Mouse (Mus musculus) embryonic facial prominence, embryonic 15.5 days (tissue): ENCODE measurements around the gene Arl3. TPM values are rescaled to one million over a fixed set of nuclear protein-coding genes. Genes with fewer than 3 reads are reported as not detected.
A peak's percentile ranks its signal among the peaks of the same experiment; 100 is the strongest.
"Not testable (repeated sequence)": the region's sequence is repeated elsewhere in the genome, so short reads cannot be mapped to it uniquely, and the experiment has no call there.

ENCODE experiments used
- ATAC-seq: fragments of 200-750 bp; cut with Nextera tagmentation; 2 replicates; pipeline ENCODE4 v1.8.0; 2017; ENCODE audit warnings: low read depth, moderate TSS enrichment; ENCODE audit not compliant: insufficient number of reproducible peaks, low FRiP score, low TSS enrichment
- H3K27ac ChIP-seq: fragments of 300-500 bp; sonication (generic); replicated peaks from 2 replicates; pipeline ENCODE4 v1.5.1; 2015; ENCODE audit warnings: mild to moderate bottlenecking, inconsistent platforms
- H3K27me3 ChIP-seq: fragments of 300-500 bp; sonication (generic); 2 replicates; pipeline ENCODE4 v1.6.1; 2015; ENCODE audit warnings: inconsistent platforms
- H3K36me3 ChIP-seq: fragments of 300-500 bp; sonication (generic); 2 replicates; pipeline ENCODE4 v1.6.1; 2015; ENCODE audit warnings: mild to moderate bottlenecking, inconsistent platforms
- H3K4me1 ChIP-seq: fragments of 300-500 bp; sonication (generic); 2 replicates; pipeline ENCODE4 v1.6.1; 2015; ENCODE audit warnings: inconsistent platforms
- H3K4me2 ChIP-seq: fragments of 300-500 bp; sonication (generic); replicated peaks from 2 replicates; pipeline ENCODE4 v1.6.1; 2015; ENCODE audit warnings: mild to moderate bottlenecking, inconsistent platforms
- H3K4me3 ChIP-seq: fragments of 300-500 bp; sonication (generic); replicated peaks from 2 replicates; pipeline ENCODE4 v1.5.1; 2015; ENCODE audit warnings: mild to moderate bottlenecking, inconsistent platforms
- H3K9ac ChIP-seq: fragments of 300-500 bp; sonication (generic); 2 replicates; pipeline ENCODE4 v1.6.1; 2015; ENCODE audit warnings: inconsistent platforms
- H3K9me3 ChIP-seq: fragments of 300-500 bp; sonication (generic); replicated peaks from 2 replicates; pipeline ENCODE4 v1.6.1; 2016; ENCODE audit warnings: inconsistent platforms
- WGBS: fragments of 180-500 bp; shearing (Covaris S2); methylation state at CpG from one replicate; pipeline ENCODE4 v1.1.7; 2015; 5-methylcytosine and 5-hydroxymethylcytosine counted together
- polyA plus RNA-seq: library from polyadenylated mRNA; unstranded; fragments of >200 nt; fragmentation: Nextera tagmentation; extraction: Ambion mirVana; gene quantifications from 2 replicates; pipeline ENCODE4 v1.2.1, GENCODE M21; 2015

The Arl3 gene
- polyA plus RNA-seq, 1 experiment from 2014 or later, result 149 TPM

DNA sequence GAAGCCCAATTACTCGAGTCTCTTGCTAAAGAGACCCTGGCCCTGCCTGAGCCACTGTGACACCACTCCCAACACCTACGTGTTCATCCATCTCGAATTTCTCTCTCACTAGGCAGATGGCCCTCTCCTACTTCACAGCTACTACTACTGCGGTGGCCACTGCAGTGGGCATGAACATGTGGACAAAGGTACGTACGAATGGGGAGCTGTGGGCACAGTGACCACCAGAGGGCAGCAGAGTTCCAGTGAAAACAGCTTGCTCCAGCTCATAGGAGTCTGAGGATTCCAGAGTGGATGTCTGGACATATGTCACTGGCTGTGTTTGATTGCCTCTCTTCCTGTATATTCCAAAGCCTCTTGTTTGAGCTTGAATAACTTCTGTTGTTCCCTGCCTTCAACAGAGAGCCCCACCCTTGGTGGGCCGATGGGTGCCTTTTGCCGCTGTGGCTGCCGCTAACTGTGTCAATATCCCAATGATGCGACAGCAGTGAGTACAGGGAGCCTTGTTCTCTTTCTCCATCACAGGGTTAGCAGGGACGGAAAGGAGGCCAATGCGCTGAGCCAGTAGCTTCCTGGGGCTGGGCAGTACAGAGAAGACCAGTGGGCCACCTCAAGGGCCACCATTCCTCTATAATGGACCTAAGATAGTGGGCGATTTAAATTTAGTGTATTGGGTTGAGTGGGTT lies 15.0 kb upstream of the Arl3 start:
- Histone ChIP-seq H3K9me3 (no peaks in the 10 kb centered on the region), H3K4me3 (no peak overlapping the region), H3K4me1 (no peaks in the 10 kb centered on the region), H3K9ac (no peak overlapping the region), H3K27ac (no peak overlapping the region), H3K36me3 (peaks cover 48% of the 10 kb centered on the region), H3K27me3 (no peaks in the 10 kb centered on the region), H3K4me2 (no peak overlapping the region)
- no peak for ATAC-seq
- 56% methylated on average over 13 of the region's 13 CpGs for WGBS

DNA sequence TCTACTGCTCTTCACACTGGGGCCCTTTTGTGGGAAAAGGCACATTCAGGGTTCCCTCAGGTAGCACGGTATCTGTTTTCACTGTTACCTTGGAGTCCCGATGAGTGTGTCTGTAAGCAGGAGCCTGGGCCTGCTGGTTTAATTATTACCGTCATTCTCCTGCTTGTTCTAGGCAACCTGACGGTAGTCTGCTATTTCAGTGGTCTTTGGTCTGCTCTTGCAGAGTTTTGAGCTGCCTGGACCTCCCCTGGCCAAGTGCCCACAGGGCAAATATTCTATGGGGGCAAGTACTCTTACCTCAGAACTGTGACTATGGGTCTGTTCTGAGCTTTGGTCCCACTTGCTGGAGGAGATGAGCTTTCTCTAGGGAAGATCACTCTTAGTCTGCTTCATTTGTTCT lies 2.2 kb upstream of the Arl3 start:
- no peaks in the 10 kb centered on the region for H3K27me3 ChIP-seq
- no peak overlapping the region for H3K27ac ChIP-seq
- H3K9me3 ChIP-seq, result no peaks in the 10 kb centered on the region
- H3K4me2 ChIP-seq, result no peak overlapping the region
- no peak overlapping the region for H3K9ac ChIP-seq
- H3K4me1 ChIP-seq, result peaks cover 24% of the 10 kb centered on the region
- no peak overlapping the region for H3K4me3 ChIP-seq
- WGBS, result 45% methylated on average over 4 of the region's 4 CpGs
- no peak for ATAC-seq
- no peaks in the 10 kb centered on the region for H3K36me3 ChIP-seq

DNA sequence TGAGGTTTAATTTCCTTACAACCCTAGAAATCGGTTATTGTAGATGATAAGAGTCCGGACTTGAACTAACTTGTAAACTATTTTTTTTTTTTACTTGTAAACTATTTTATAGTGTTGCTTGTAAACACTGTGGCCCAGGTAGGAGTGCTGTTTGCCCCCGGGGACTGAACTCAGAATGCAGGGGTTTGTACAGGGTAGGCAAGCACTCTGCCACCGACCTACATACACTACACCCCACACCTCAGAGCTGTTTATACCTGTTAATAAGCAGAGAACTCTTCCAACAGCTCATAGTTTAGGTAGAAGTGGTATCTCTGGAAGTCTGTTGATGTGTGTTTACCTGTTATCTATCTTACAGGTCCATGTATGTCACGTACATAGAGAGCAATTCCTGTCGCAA lies 992 bp upstream of the Arl3 start:
- Histone ChIP-seq H3K4me3 (peak overlapping the region; percentile 64), H3K9ac (no peak overlapping the region; the same call in 1 of the 2 replicates), H3K27me3 (no peaks in the 10 kb centered on the region), H3K9me3 (no peaks in the 10 kb centered on the region), H3K4me1 (peaks cover 24% of the 10 kb centered on the region), H3K27ac (no peak overlapping the region), H3K36me3 (no peaks in the 10 kb centered on the region), H3K4me2 (peak overlapping the region; percentile 67)
- WGBS, result 37% methylated on average over 6 of the region's 6 CpGs
- ATAC-seq, result no peak

DNA sequence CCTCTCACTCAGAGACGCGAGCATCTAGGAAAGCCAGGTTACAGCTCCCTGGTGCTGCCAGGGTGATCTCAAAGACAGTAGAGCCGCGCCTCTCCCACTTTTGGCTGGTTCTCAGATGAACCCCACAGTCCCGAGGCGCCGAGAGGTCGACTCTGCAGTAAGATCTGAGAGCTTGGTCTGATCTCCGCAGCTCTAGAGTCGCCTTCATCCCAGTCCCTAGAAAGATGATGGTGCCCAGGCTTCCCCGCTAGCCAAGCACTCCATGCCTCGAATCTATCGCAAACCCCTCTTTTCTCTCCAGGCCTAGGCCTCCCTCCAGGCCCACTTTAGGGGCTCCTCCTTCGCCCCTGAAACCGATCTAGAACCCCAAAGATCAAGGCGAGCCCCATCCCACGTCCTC lies 450 bp downstream of the Arl3 start:
- peak overlapping the region; percentile 64 for H3K4me3 ChIP-seq
- H3K4me2 ChIP-seq, result peak overlapping the region; percentile 67
- H3K4me1 ChIP-seq, result peaks cover 24% of the 10 kb centered on the region
- peak overlapping the region; percentile 58 for H3K9ac ChIP-seq
- H3K9me3 ChIP-seq, result no peaks in the 10 kb centered on the region
- ATAC-seq, result peak; percentile 17
- H3K27ac ChIP-seq, result peak overlapping the region; percentile 83
- no peaks in the 10 kb centered on the region for H3K36me3 ChIP-seq
- no peaks in the 10 kb centered on the region for H3K27me3 ChIP-seq
- under 1% methylated on average over 17 of the region's 17 CpGs for WGBS

DNA sequence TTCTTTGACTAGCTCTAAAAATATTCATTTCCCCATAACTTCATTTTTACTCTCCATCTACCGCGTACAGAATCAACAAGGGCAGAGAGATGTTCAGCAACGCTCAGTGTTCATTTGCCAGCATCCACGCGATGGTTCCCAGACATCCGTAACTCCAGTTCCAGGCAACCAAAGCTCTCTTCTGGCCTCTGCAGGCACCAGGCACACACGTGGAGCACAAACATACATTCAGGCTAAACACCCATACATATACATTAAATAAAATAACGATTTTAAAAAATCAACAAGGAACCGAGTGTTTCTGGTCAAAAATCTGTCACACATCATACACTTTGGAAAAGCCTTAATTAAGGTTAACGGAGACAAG lies 1.1 kb downstream of the Arl3 start:
- H3K9ac ChIP-seq, result peak overlapping the region; percentile 58; the same call in 1 of the 2 replicates
- no peaks in the 10 kb centered on the region for H3K9me3 ChIP-seq
- peak overlapping the region; percentile 64 for H3K4me3 ChIP-seq
- H3K36me3 ChIP-seq, result no peaks in the 10 kb centered on the region
- H3K27ac ChIP-seq, result 0 out of 2 replicates have a peak overlapping the region, but pooled peaks have one; percentile 83
- 10% methylated on average over 10 of the region's 10 CpGs for WGBS
- H3K4me1 ChIP-seq, result peaks cover 24% of the 10 kb centered on the region
- H3K4me2 ChIP-seq, result peak overlapping the region; percentile 67
- no peaks in the 10 kb centered on the region for H3K27me3 ChIP-seq
- ATAC-seq, result no peak

DNA sequence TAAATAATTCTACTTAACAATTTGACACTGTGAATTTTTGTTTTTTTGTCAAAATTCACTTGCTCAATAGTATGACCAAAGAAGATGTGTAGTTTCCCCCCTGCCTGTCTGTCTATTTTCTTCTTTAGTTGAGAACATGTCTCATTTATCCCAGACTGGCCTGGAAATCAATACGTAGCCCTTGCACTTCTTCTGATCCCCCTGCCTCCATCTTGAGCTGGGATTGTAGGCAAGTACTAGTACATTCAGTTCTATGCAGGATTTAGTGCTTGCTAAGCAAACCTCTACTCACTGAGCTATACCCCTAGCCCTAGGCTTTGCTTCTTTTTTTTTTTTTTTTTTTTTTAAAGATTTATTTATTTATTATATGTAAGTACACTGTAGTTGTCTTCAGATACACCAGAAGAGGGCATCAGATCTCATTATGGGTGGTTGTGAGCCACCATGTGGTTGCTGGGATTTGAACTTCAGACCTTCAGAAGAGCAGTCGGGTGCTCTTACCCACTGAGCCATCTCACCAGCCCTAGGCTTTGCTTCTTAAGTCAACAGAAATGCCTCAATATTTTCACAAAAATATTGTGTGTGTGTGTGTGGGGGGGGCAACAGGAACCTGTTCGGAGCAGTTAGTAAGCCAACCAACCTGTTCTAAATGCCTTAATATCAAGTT lies 1.7 kb downstream of the Arl3 start:
- H3K9ac ChIP-seq, result not testable (repeated sequence)
- peak overlapping the region; percentile 64; the same call in 1 of the 2 replicates for H3K4me3 ChIP-seq

DNA sequence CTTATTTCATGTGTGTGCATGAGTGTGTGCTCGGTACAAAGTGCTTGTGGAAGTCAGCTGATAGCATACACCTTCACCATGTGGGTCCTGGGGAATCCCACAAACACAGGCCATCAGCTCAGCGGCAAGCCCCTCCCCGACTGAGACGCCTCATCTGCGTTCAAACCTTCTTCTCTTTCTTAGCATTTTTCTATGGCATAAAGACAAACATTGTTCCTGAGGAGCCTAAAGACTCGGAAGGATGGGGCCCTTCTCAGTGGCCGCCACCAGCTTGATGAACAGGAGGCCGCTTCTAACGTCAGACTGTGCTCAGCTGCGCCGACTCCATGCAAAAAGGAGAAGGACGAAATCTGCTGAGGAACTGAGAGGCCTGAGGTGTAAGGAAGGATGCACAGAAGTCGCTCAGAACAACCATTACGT lies 8.9 kb downstream of the Arl3 start:
- H3K27ac ChIP-seq, result no peak overlapping the region
- H3K9ac ChIP-seq, result no peak overlapping the region
- H3K27me3 ChIP-seq, result no peaks in the 10 kb centered on the region
- no peak overlapping the region for H3K4me3 ChIP-seq
- no peak for ATAC-seq
- H3K4me2 ChIP-seq, result no peak overlapping the region
- no peaks in the 10 kb centered on the region; the same call in 1 of the 2 replicates for H3K36me3 ChIP-seq
- no peaks in the 10 kb centered on the region for H3K9me3 ChIP-seq
- 80% methylated on average over 14 of the region's 14 CpGs for WGBS
- 0 out of 2 replicates have a peak, but pooled peaks cover 5% of the 10 kb centered on the region for H3K4me1 ChIP-seq

More for the DNA sequence above, 1.7 kb downstream of the Arl3 start:
- not testable (repeated sequence) for H3K36me3 ChIP-seq, H3K27ac ChIP-seq, ATAC-seq, H3K27me3 ChIP-seq, H3K9me3 ChIP-seq
- H3K4me1 ChIP-seq, result peaks cover 24% of the 10 kb centered on the region
- WGBS, result 68% methylated on average over 3 of the region's 3 CpGs
- peak overlapping the region; percentile 67 for H3K4me2 ChIP-seq

DNA sequence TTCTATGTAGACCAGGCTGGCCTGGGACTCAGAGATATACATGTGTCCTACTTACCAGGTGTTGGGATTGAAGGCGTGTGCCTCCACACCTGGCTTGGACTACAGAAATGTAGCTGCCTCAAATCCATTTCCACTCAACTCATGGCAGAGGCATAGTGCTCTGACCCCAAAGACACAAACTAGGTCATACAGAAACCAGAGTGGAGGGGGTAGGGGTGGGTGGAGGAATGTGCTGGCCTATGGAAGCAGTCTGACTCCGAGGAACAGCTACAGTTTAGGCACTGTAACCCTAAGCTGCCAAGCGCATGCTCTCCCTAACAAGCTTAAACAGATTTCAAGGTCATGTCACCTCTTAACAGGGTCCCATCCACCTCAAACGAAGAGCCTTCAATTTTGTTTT lies 9.4 kb downstream of the Arl3 start:
- H3K4me1 ChIP-seq, result 0 out of 2 replicates have a peak, but pooled peaks cover 9% of the 10 kb centered on the region
- no peak overlapping the region for H3K27ac ChIP-seq
- no peaks in the 10 kb centered on the region for H3K9me3 ChIP-seq
- H3K27me3 ChIP-seq, result no peaks in the 10 kb centered on the region
- WGBS, result 82% methylated on average over 4 of the region's 4 CpGs
- no peak overlapping the region for H3K4me3 ChIP-seq
- no peak overlapping the region for H3K4me2 ChIP-seq
- no peaks in the 10 kb centered on the region; the same call in 1 of the 2 replicates for H3K36me3 ChIP-seq
- no peak for ATAC-seq
- no peak overlapping the region for H3K9ac ChIP-seq

DNA sequence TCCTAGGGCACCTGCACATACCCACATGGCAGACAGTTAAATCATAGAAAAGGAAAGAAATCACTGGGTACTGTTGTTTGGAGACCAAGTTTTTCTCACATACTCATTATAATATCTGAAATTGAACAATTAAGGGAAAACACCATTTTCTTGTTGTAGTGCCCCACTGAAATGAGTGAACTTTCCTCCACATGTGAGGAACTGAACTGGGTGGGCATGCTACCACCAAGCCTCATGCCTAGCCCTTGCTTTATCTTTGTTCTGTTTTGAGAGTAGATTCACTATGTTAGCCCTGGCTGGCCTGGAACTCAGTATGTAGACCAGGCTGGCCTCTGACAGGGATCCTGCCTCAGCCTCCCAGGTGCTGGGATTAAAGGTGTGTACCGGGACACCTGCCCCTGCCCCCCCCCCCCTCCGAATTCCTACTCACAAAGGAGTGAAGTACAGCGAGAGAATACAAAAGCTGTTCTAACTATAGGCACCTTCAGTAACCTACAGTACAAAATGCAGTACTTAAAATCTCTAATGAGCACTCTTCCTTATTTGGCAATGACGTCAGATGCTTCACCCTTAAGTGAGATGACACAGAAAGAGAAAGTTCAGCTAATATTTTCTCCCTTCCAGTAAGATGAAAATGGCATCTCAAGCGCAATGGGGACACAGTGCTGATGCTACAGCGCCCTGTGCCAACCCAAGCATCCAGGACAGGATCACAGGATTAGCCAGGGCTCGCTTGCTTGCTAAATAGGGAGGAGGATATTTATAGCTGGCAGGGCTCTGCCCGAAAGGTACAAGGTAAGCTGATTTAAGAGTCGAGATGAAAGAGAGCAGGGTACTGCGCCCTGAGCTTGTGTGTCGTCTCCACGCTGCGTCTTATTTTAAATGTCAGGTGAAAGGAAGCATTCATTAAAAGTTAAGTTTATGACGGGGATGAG lies 10.2 kb downstream of the Arl3 start:
- H3K9ac ChIP-seq, result no peak overlapping the region
- 0 out of 2 replicates have a peak, but pooled peaks cover 11% of the 10 kb centered on the region for H3K4me1 ChIP-seq
- H3K4me3 ChIP-seq, result no peak overlapping the region
- no peak overlapping the region for H3K4me2 ChIP-seq
- no peaks in the 10 kb centered on the region for H3K9me3 ChIP-seq
- 83% methylated on average over 14 of the region's 14 CpGs for WGBS
- no peaks in the 10 kb centered on the region for H3K27me3 ChIP-seq
- peaks cover 3% of the 10 kb centered on the region for H3K36me3 ChIP-seq
- no peak overlapping the region for H3K27ac ChIP-seq
- ATAC-seq, result no peak

DNA sequence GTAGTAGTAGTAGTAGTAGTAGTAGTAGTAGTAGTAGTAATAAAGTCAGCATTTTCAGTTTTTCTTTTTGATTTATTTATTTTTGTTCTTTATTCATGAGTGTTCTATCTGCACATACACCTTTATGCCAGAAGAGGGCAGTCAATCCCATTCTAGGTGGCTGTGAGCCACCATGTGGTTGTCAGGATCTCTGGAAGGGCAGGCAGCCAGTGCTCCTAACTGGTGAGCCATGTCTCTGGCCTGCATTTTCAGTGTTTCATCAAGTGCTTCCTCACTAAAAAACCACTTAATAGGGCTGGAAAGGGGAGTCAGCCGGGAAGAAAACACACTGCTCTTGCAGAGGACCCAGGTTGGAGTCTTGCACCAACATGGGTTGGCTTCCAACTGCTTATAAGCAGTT lies 10.9 kb downstream of the Arl3 start:
- 20% methylated on average over 1 of the region's 1 CpGs for WGBS
- ATAC-seq, result no peak
- Histone ChIP-seq H3K27ac (no peak overlapping the region), H3K27me3 (no peaks in the 10 kb centered on the region), H3K4me1 (0 out of 2 replicates have a peak, but pooled peaks cover 11% of the 10 kb centered on the region), H3K4me3 (no peak overlapping the region), H3K36me3 (peaks cover 7% of the 10 kb centered on the region), H3K9ac (no peak overlapping the region), H3K9me3 (no peaks in the 10 kb centered on the region), H3K4me2 (no peak overlapping the region)

DNA sequence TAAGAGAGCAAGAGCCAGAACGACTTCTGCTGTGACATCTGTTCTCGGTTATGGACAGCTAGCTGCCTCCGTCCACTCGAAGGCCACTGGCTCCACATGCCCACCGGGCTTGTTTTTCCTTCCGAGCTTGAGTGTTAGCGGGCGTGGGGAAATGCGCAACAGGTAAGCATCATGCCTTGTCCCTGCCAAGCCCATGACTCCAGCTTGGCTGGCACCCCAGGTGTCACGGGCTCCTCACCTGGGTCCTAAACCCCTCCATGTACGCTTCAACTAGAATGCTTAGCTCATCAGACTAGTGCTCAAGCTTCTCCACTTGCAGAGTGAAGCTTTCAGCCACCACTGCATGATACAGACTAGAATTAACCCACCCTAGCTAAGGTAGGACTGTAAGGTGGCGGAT lies 14.4 kb downstream of the Arl3 start:
- Histone ChIP-seq H3K36me3 (peaks cover 25% of the 10 kb centered on the region), H3K4me3 (no peak overlapping the region), H3K9ac (no peak overlapping the region), H3K9me3 (no peaks in the 10 kb centered on the region), H3K4me2 (no peak overlapping the region), H3K27ac (no peak overlapping the region), H3K27me3 (no peaks in the 10 kb centered on the region), H3K4me1 (peaks cover 13% of the 10 kb centered on the region; the same call in 1 of the 2 replicates)
- ATAC-seq, result no peak
- WGBS, result 60% methylated on average over 12 of the region's 12 CpGs
